Mouse (Mus musculus): Measurements from ENCODE around the gene Tdgf1.

GRCm38 (mm10) chr9:110948813-110949310 lies 2.9 kb upstream of the Tdgf1 start:
- TF ChIP-seq CTCF (IDR thresholded peaks at IDR 0.05; ENCODE audit: borderline replicate concordance, insufficient read depth, low read length) (no peak), POLR2A (IDR thresholded peaks at IDR 0.05; ENCODE audit: low read depth, low read length) (no peak)

Data from embryonic fibroblast, embryonic 13.5 days (primary cell).